Mouse (Mus musculus) MEL (cell line): ENCODE data around the gene Parp11. TPM values are rescaled to one million over a fixed set of nuclear protein-coding genes. Genes with fewer than 3 reads are reported as not detected.

ENCODE experiments used
- DNase-seq: peaks from one replicate; pipeline ENCODE4 v3.0.0; 2011; ENCODE audit warnings: low read depth, low spot score
- H3K27ac ChIP-seq: 2 replicates; pipeline ENCODE4 v1.5.1; 2012; ENCODE audit warnings: low read depth, mild to moderate bottlenecking, control low read depth, low read length, moderate library complexity; ENCODE audit not compliant: control insufficient read depth
- H3K27me3 ChIP-seq, 2 experiments: fragments of 150-350 bp in 1 of 2; sonication (generic) in 1 of 2; 2 replicates each; pipeline ENCODE4 v1.6.1; 2012; ENCODE audit warnings: low read length in 2 of 2, mild to moderate bottlenecking in 2 of 2, improper control_type of control experiment in 1 of 2, moderate library complexity in 1 of 2; ENCODE audit not compliant: insufficient read depth in 2 of 2, control insufficient read depth in 1 of 2
- H3K36me3 ChIP-seq, 2 experiments: 2 replicates each; pipeline ENCODE4 v1.6.1; 2012 to 2014; ENCODE audit warnings: low read length in 2 of 2, improper control_type of control experiment in 1 of 2, inconsistent platforms in 1 of 2, mild to moderate bottlenecking in 1 of 2; ENCODE audit not compliant: insufficient read depth in 2 of 2, control insufficient read depth in 1 of 2
- H3K4me1 ChIP-seq, 2 experiments: fragments of 150-350 bp in 1 of 2; sonication (generic) in 1 of 2; 2 replicates each; pipeline ENCODE4 v1.6.1; 2012; ENCODE audit warnings: low read length in 2 of 2, improper control_type of control experiment in 1 of 2, mild to moderate bottlenecking in 1 of 2; ENCODE audit not compliant: insufficient read depth in 2 of 2, control insufficient read depth in 1 of 2
- H3K4me3 ChIP-seq, 2 experiments: fragments of 150-350 bp in 1 of 2; sonication (generic) in 1 of 2; 2 replicates each; pipeline ENCODE4 v1.5.1; 2012; ENCODE audit warnings: low read depth in 2 of 2, low read length in 2 of 2, mild to moderate bottlenecking in 2 of 2, moderate library complexity in 2 of 2, control low read depth in 1 of 2, improper control_type of control experiment in 1 of 2; ENCODE audit not compliant: control insufficient read depth in 1 of 2, insufficient read depth in 1 of 2
- H3K79me2 ChIP-seq: 2 replicates; pipeline ENCODE4 v1.6.1; 2012; ENCODE audit warnings: mild to moderate bottlenecking, low read length, moderate library complexity; ENCODE audit not compliant: control insufficient read depth, poor library complexity, insufficient read depth
- H3K9ac ChIP-seq: 2 replicates; pipeline ENCODE4 v1.6.1; 2012; ENCODE audit warnings: low read depth, mild to moderate bottlenecking, control low read depth, low read length, moderate library complexity; ENCODE audit not compliant: control insufficient read depth, poor library complexity, severe bottlenecking
- H3K9me3 ChIP-seq: fragments of 150-350 bp; sonication (generic); replicated peaks from 2 replicates; pipeline ENCODE4 v1.6.1; 2012; ENCODE audit warnings: mild to moderate bottlenecking, low read length, improper control_type of control experiment, moderate library complexity; ENCODE audit not compliant: insufficient read depth
- BHLHE40 ChIP-seq: IDR thresholded peaks from 2 replicates; pipeline ENCODE4 v1.6.1; 2012; ENCODE audit warnings: low read depth, mild to moderate bottlenecking, inconsistent platforms, low read length, improper control_type of control experiment, borderline replicate concordance
- CTCF ChIP-seq, 3 experiments: IDR thresholded peaks in 2 of 3; conservative IDR thresholded peaks in 1 of 3; 2 replicates each; pipeline ENCODE4 v1.5.1; 2011 to 2012; ENCODE audit warnings: low read length in 3 of 3, low read depth in 2 of 3, mild to moderate bottlenecking in 2 of 3, improper control_type of control experiment in 1 of 3, inconsistent platforms in 1 of 3, mixed read lengths in 1 of 3, moderate library complexity in 1 of 3; ENCODE audit not compliant: control insufficient read depth in 1 of 3, insufficient read depth in 1 of 3, poor library complexity in 1 of 3, severe bottlenecking in 1 of 3
- EP300 ChIP-seq, 2 experiments: IDR thresholded peaks; 2 replicates each; pipeline ENCODE4 v1.6.1; 2011; ENCODE audit warnings: improper control_type of control experiment in 2 of 2, low read length in 2 of 2, low read depth in 1 of 2, mild to moderate bottlenecking in 1 of 2
- ETS1 ChIP-seq: IDR thresholded peaks from 2 replicates; pipeline ENCODE4 v1.6.1; 2012; ENCODE audit warnings: low read depth, mild to moderate bottlenecking, inconsistent platforms, low read length, improper control_type of control experiment, moderate library complexity
- GABPA ChIP-seq: IDR thresholded peaks from 2 replicates; pipeline ENCODE4 v1.6.1; 2012; ENCODE audit warnings: low read depth, mild to moderate bottlenecking, inconsistent platforms, low read length, improper control_type of control experiment, moderate library complexity
- HCFC1 ChIP-seq: IDR thresholded peaks from 2 replicates; pipeline ENCODE4 v1.6.1; 2012; ENCODE audit warnings: low read depth, mild to moderate bottlenecking, inconsistent platforms, low read length, improper control_type of control experiment, moderate library complexity
- KAT2A ChIP-seq: conservative IDR thresholded peaks from 2 replicates; pipeline ENCODE4 v1.6.1; 2012; ENCODE audit warnings: low read depth, low read length, improper control_type of control experiment, inconsistent platforms
- MEF2A ChIP-seq: IDR thresholded peaks from 2 replicates; pipeline ENCODE4 v1.6.1; 2014; ENCODE audit warnings: low read depth, mild to moderate bottlenecking, inconsistent platforms, low read length, improper control_type of control experiment; ENCODE audit not compliant: poor library complexity, insufficient replicate concordance, severe bottlenecking; ENCODE audit errors: extremely low read depth
- NRF1 ChIP-seq: IDR thresholded peaks from 2 replicates; pipeline ENCODE4 v1.6.1; 2014; ENCODE audit warnings: low read depth, mild to moderate bottlenecking, inconsistent platforms, low read length, improper control_type of control experiment, moderate library complexity; ENCODE audit not compliant: poor library complexity, insufficient read depth, severe bottlenecking
- POLR2AphosphoS2 ChIP-seq: IDR thresholded peaks from 2 replicates; pipeline ENCODE4 v1.6.1; 2011; ENCODE audit warnings: low read length, improper control_type of control experiment
- TAL1 ChIP-seq: IDR thresholded peaks from 2 replicates; pipeline ENCODE4 v1.6.1; 2012; ENCODE audit warnings: mild to moderate bottlenecking, inconsistent platforms, low read length, moderate library complexity, mixed read lengths
- TCF12 ChIP-seq: IDR thresholded peaks from 2 replicates; pipeline ENCODE4 v1.6.1; 2014; ENCODE audit warnings: low read depth, mild to moderate bottlenecking, inconsistent platforms, low read length, improper control_type of control experiment, moderate library complexity
- ZC3H11A ChIP-seq: IDR thresholded peaks from 2 replicates; pipeline ENCODE4 v1.6.1; 2012; ENCODE audit warnings: low read depth, mild to moderate bottlenecking, inconsistent platforms, low read length, improper control_type of control experiment
- ZKSCAN1 ChIP-seq: IDR thresholded peaks from 2 replicates; pipeline ENCODE4 v1.6.1; 2012; ENCODE audit warnings: low read depth, mild to moderate bottlenecking, inconsistent platforms, low read length, improper control_type of control experiment, moderate library complexity
- ZNF384 ChIP-seq: IDR thresholded peaks from 2 replicates; pipeline ENCODE4 v1.6.1; 2012; ENCODE audit warnings: low read depth, mild to moderate bottlenecking, inconsistent platforms, low read length, improper control_type of control experiment
- polyA plus RNA-seq, 2 experiments: library from polyadenylated mRNA; stranded (reverse) in 1 of 2; unstranded in 1 of 2; fragments of >175 nt in 1 of 2; fragments of >200 nt in 1 of 2; gene quantifications; 2 replicates each; pipeline versions ENCODE4 v1.2.1 to v1.2.4; 2012; ENCODE audit warnings: low replicate concordance in 2 of 2, low read depth in 1 of 2; ENCODE audit not compliant: insufficient read length in 2 of 2, insufficient read depth in 1 of 2, missing spikeins in 1 of 2
- total RNA-seq: library from RNA; depleted of rRNA; stranded (reverse); fragments of 300-350 nt; gene quantifications from 2 replicates; pipeline ENCODE4 v1.2.3, GENCODE M21; 2012

Parp11 gene
- total and polyA plus RNA-seq, 3 experiments: 5.9 to 8.2 TPM; not detected in 1

GRCm38 (mm10) chr6:127459776-127460175 is 13.1 kb downstream of the Parp11 start:
- no peak for DNase-seq
- no peak for TF ChIP-seq HCFC1
- no peak for TF ChIP-seq ZNF384
- no peak for TF ChIP-seq TCF12
- no peak for TF ChIP-seq KAT2A
- TF ChIP-seq EP300 (IDR thresholded peaks at IDR 0.05; ENCODE audit: low read depth in 1 of 2, low read length in 2 of 2): no peak
- no peak for TF ChIP-seq CTCF (IDR thresholded peaks at IDR 0.05 in 2 of 3, conservative IDR thresholded peaks at IDR 0.05 in 1 of 3; ENCODE audit: control insufficient read depth in 1 of 3, insufficient read depth in 1 of 3, low read depth in 2 of 3, low read length in 3 of 3, poor library complexity in 1 of 3, severe bottlenecking in 1 of 3)
- no peak for TF ChIP-seq BHLHE40
- no peak for TF ChIP-seq NRF1
- TF ChIP-seq ZC3H11A: no peak
- no peak for TF ChIP-seq MEF2A
- no peak for TF ChIP-seq POLR2AphosphoS2
- no peak for TF ChIP-seq GABPA
- no peak overlapping the region for H3K4me3 ChIP-seq
- H3K27ac ChIP-seq: no peak overlapping the region
- H3K4me1 ChIP-seq: no peaks in the 10 kb centered on the region
- H3K27me3 ChIP-seq: no peaks in the 10 kb centered on the region
- peaks cover 2% of the 10 kb centered on the region; the same call in 1 of the 2 replicates for H3K79me2 ChIP-seq
- no peaks in the 10 kb centered on the region for H3K9me3 ChIP-seq
- no peak overlapping the region for H3K9ac ChIP-seq
- H3K36me3 ChIP-seq: peaks cover 0 to 2% of the 10 kb centered on the region in 2 experiments; a peak in 1 of 4 replicates

GRCm38 (mm10) chr6:127461491-127461890 is 14.9 kb downstream of the Parp11 start:
- H3K27ac ChIP-seq: no peak overlapping the region
- no peaks in the 10 kb centered on the region for H3K4me1 ChIP-seq
- H3K27me3 ChIP-seq: no peaks in the 10 kb centered on the region
- TF ChIP-seq ZKSCAN1 (no peak), ZNF384 (no peak)
- no peaks in the 10 kb centered on the region for H3K9me3 ChIP-seq
- no peak overlapping the region for H3K4me3 ChIP-seq
- peaks cover 2% of the 10 kb centered on the region; the same call in 1 of the 2 replicates for H3K79me2 ChIP-seq
- H3K9ac ChIP-seq: no peak overlapping the region
- H3K36me3 ChIP-seq: no peaks in the 10 kb centered on the region
- no peak for DNase-seq

- H3K9ac ChIP-seq: no peak overlapping the region
- no peaks in the 10 kb centered on the region for H3K36me3 ChIP-seq
- no peaks in the 10 kb centered on the region for H3K9me3 ChIP-seq
- H3K27me3 ChIP-seq: no peaks in the 10 kb centered on the region
- no peak for DNase-seq
- peaks cover 2% of the 10 kb centered on the region; the same call in 1 of the 2 replicates for H3K79me2 ChIP-seq
- H3K4me3 ChIP-seq: no peak overlapping the region
- H3K4me1 ChIP-seq: no peaks in the 10 kb centered on the region
- no peak overlapping the region for H3K27ac ChIP-seq
- TF ChIP-seq MEF2A (no peak), ETS1 (no peak), TAL1 (no peak)
These were observed 15.6 kb downstream of the Parp11 start for GRCm38 (mm10) chr6:127462251-127462650.
